Mouse (Mus musculus): Measurements from ENCODE around the gene Agap2.

DNA sequence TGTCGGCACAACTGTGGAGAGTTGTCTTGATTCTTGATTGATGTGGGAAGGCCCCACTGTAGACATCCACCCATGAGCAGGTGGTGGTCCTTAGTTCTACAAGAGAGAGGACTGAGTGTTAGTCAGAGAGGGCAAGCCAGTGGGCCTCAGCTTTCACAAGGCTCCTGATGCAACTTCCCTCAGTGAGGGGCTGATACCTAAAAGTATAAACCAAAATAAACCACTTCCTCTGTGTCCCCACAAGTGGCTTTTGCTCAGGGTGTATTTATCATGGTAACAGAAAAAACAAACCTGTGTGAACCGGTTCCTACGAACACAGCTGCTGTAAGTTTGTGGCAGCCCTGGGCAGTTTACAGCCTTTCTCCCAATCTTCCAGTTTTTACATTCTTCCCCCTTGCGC lies 61.4 kb downstream of the Agap2 start:
- TF ChIP-seq CTCF (IDR thresholded peaks at IDR 0.05; ENCODE audit: low read depth, low read length) (no peak), POLR2A (IDR thresholded peaks at IDR 0.05; ENCODE audit: extremely low read depth, insufficient read depth, low read length) (no peak)
